Mouse (Mus musculus) liver (tissue): ENCODE measurements around the gene Nog.
A peak's percentile ranks its signal among the peaks of the same experiment; 100 is the strongest.

Experiments
- DNase-seq: peaks from one replicate; pipeline ENCODE4 v3.0.0-alpha.2; 2020; ENCODE audit warnings: mixed read lengths

The Nog gene

DNA sequence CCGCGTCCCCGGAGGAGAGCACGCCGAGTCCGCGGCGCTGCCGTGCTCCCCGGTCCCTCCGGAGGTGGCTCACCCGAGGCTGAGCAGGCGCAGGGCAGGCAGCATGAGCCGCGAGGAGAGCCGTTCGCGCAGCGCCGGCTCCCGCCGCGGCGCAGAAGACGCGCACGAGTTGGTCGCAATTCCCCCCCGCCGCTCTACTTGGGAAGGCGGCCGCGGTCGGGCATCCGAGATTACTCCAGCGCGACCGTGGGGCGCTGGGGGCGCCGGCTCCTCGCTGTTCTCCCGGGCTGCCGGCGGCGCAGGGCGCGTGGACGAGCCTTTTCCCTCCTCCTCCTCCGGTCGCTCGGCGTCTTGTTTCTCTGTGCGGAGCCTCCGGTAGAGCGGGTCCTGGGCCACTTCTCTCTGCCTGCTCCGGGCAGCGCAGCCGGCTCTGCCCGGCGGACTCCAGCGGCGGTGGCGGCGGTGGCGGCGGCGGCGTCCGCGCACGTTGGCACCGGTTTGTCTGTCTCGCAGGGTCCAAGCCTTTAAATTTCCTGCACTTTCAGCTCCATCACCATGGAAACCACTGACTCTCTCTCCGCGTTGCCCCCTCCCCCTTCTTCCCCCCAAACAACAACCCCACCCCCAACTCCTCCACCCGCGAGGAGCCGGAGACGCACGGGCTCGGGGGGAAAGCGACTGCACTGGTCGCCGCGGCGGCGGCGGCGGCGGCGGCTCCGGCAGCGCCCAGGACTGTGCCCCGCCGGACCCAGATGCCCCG, at the start of gene Nog:
TSS of gene Nog (minus strand) at position 277 of the 760 bp plus-strand sequence.
- DNase-seq, result peak; percentile 10

DNA sequence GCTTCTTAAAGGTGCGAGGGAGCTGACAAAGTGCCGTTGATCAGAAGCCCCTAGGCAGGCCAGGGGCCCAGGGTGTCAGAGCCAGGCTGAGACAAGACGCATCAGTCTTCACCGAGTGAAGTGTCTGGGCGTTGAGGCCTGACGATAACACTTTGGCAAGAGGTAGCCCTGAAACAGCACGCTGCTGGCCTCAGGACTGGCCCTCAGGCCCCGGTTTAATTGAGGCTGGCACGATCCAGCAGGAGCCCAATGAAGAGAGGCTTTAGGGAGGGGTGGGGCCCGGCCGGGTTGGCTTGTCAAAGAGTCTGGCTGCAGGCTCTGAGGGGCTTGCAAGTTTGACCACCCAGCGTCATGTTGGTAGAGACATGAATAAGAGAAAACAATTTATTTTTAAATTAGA, 38.1 kb upstream of the Nog start:
- no peak for DNase-seq

DNA sequence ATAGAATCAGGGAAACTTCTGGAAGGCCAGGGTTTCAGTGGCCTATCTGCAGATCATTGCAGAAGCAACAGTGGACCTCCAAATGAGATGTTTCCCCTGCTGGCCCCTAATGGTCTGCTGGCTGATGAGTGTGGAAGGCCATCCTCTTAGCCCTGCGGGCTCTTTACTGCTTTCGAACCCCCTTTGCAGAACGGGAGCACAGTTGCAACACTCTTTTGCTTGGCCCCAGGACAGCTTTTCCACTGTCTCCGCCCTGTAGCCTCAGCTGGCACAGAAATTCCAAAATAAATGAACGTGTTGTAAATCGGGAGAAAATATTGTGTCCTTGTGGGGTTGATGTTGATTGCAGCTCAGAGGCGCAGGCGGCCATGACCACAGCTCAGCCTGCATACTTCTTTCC, 37.7 kb upstream of the Nog start:
- DNase-seq, result no peak

DNA sequence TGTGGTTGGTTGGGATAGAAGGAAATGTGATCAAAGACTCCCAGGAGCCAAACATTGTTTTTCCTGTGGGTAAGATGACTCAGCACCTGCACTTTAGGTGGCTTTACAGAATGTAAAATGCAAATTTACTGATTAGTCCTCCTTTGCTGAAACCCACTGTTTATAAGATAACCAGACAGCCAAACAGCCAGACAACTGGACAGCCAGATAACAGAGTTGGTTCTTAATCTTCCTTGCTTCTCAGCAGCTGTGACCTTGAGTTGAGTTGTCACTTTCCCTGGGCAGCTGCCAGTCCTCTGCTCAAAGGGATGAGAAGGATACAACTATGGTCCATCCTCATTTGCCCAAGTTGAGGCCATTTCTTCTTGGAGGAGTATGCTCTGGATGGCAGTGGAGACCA, 35.8 kb upstream of the Nog start:
- no peak for DNase-seq

DNA sequence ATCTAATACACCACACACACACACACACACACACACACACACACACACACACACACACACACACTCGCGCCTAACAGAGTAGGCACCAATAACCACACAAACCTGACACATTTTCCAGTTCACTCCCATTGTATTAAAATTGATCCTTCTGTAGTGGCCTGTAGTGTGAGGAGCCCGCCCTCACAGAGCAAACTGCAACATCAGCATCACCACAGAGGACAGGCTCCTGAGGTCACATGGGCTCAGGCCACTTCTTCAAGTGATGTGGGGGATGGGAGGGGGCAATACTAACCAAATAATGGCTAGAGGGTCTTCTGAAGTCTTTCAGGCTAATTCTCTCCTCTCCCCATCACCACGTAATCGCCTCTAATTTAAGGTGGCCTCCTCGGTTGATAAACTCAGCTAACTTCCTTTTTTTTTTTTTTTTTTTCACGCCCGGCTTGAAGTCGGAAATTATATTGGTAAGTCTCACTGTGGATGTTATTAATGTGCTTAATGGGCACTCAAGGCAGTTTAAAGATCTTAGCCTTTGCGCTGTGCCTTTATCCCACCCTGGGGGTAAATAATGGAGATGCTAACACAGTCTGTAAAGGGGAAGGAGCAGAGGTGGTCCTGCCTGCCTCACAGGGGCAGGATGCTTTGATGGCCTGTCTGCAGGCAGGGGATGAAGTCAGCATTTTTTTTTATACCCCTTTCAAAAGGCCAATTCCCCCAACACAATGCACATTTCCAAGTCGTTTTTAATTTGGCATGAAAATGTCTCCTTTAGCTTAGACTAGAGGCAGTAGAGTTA, 25.2 kb upstream of the Nog start:
- no peak for DNase-seq

DNA sequence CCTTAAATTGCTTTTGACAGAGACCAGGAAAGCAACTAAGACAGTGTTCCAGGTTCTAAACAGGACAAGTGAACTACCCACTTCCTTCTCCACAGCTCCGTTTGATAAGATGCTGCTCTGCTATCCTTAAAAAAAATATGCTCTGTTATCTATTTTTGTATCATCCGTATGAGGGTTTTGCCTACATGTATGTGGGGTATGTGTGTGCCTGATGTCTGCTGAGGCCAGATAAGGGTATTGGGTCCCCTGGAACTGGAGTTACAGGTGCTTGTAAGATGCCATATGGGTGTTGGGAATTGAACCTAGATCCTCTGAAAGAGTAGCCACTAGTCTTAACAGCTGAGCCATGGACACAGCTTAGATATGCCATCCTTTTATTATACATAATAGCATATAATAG, 19.6 kb upstream of the Nog start:
- DNase-seq, result no peak

DNA sequence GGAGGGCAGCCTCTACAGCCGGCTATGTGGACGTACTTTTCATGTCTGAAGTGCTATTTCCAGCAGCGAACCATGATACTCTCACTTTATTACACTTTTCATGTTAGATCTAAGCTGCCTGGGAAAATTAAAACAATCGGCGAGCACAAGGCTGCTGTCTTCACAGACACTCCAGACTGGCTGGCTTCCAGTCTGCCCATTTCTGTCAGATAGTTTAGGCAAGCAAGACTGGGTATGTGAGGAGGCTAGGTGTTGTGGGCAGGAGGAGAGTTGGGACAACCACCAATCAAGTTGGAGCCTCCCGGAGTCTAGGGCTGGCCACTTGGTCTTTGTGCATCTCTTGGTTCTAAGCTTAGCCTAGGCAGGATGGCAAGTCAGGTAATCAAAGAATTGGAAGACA, 17.5 kb upstream of the Nog start:
- DNase-seq, result no peak

DNA sequence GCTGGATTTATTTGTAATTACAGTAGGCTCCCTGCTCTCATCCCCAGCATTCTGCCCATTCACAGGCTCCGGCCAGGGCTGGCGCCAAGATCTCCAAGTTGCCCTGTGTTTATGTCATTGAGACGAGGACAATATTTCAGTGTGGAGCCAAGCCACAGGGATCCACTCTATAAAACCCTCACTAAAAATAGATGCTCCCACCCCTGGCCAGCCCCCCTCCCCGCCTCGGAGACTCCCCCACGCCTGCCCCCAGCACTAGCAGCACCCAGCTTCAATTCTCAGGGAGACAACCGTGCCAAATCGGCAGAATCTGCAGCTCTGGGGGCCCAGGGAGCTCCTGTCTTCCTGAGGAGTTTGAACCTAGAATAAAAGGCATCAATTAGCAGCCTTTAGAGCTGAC, 16.2 kb upstream of the Nog start:
- DNase-seq, result no peak

DNA sequence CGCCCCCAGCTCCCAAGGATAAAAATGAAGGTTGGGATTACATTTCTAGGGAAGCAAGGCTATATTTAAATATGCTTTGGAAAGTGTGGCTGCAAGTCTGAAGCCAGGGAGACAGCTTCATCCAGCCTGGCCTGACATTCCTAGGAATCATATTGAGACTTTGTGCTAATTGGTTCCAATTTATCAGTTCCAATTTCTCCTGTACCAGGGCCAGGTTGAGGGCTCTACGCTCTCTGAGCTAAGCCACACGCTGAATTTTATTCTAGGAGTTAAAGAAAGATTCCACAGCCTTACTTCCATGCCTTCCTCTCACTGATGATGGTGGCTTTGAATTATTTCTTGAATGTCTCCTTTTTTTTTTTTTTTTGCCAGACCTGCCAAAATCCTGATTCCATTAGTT, 15.6 kb upstream of the Nog start:
- DNase-seq, result no peak

DNA sequence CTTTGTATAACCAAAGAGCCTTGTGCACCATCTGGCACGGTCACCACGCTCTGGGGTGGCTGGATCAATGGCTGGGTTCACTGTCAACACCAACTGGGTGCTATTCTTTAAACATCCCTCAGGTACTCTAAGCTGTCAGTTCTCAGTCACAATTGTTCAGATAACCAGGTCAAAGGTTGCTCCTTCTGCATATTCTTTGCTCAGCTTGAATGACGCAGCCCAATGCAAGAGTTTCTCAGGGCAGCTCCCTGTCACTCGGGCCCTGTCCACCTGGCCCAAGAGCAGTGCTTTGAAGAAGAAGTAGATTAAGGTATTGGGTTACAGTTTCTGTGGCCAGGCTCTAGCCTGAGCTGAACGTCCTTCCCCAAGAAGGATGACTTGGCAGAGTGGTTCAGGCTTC, 12.2 kb upstream of the Nog start:
- no peak for DNase-seq

DNA sequence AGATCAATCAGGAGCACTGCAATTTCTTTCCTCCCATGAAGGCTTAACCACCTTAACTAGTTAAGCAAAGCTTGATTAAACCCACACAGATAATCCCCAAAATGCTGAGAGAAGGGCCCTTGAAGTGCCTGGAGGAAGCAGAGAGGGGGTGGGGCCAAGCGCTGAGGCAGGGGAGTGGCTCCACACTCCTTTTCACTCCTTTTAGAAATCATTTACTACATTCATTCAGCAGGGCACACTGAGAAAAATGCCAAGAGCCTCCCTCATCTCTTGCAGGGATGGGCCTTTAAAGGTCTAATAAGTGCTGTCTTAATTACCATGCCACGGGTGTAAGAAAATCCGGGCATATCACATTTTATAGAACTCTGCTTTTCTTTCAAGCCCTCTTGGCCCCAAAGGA, 10.2 kb upstream of the Nog start:
- DNase-seq, result no peak

DNA sequence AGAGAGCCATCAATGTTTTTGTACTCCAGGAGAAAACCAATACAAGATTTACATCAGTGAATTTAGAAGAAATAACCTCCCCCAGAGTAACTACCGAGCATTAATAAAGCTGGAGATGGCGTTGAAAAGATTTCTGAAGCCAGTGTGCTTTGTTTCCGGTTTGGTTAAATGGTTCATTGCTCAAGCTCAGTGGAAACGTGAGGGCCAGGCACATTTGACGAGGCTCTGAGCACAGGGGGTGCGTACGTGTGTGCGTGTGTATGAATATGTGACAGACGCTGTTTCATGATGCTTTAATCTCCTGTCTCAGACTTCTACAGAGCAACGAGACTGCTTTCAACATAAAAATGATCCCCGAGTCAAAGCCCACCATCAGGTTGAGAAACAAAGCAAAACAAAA, 8.1 kb upstream of the Nog start:
- DNase-seq, result no peak

DNA sequence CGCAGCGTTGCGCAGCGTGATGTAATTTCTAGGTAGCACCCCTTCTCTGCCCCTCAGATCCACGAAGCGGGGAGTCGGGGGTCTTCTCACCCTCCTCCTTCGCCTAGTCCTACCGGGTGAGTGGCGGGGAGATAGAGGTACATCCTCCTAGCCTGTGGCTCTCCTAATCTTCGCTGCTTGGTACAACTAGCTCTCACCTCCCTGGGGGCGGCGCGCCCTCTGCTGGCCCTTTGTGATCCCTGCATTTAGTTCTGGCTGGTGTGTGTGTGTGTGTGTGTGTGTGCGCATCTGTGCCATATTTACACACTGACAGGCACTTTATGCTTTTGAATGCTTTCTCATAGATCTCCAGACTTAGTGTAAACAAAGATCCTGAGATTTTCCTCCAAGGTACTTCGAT, 1.3 kb upstream of the Nog start:
- DNase-seq, result peak; percentile 75

DNA sequence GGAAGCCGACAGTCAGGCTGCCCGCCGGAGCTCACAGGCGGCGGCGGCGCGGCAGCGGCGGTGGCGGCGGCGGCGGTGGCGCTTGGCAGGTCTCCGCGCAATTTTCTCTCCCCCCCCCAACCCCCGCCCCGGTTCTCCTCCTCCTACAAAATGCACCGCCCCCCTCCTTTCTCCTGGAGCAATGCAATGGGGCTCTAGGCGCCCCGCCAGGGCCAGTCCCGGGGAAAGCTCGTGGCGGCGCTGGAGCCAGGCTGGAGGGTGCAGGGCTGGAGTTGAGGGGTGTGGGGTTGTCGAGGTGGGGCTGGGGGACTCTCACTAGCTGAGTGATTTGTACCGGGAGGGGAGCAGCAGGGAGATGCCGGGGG, 666 bp upstream of the Nog start:
- DNase-seq, result peak; percentile 30

DNA sequence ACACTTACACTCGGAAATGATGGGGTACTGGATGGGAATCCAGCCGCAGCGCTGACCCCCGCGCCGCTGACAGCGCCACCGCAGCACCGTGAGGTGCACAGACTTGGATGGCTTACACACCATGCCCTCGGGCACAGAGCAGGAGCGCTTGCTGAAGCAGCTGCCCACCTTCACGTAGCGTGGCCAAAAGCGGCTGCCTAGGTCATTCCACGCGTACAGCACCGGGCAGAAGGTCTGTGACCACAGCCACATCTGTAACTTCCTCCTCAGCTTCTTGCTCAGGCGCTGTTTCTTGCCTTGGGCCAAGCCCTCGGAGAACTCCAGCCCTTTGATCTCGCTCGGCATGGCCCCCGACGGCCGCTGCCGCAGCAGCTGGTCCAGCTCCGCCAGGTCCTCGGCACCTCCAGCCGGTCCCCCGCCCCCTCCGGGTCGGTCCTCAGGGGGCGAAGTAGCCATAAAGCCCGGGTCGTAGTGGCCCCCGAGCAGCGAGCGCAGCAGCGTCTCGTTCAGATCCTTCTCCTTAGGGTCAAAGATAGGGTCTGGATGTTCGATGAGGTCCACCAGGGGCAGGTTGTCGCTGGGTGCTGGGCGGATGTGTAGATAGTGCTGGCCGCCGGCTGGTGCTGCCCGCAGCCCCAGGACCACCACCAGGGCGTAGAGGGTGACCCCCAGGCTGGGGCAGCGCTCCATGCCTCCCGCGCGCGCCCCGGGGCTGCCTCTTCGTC, 639 bp downstream of the Nog start:
- DNase-seq, result no peak

DNA sequence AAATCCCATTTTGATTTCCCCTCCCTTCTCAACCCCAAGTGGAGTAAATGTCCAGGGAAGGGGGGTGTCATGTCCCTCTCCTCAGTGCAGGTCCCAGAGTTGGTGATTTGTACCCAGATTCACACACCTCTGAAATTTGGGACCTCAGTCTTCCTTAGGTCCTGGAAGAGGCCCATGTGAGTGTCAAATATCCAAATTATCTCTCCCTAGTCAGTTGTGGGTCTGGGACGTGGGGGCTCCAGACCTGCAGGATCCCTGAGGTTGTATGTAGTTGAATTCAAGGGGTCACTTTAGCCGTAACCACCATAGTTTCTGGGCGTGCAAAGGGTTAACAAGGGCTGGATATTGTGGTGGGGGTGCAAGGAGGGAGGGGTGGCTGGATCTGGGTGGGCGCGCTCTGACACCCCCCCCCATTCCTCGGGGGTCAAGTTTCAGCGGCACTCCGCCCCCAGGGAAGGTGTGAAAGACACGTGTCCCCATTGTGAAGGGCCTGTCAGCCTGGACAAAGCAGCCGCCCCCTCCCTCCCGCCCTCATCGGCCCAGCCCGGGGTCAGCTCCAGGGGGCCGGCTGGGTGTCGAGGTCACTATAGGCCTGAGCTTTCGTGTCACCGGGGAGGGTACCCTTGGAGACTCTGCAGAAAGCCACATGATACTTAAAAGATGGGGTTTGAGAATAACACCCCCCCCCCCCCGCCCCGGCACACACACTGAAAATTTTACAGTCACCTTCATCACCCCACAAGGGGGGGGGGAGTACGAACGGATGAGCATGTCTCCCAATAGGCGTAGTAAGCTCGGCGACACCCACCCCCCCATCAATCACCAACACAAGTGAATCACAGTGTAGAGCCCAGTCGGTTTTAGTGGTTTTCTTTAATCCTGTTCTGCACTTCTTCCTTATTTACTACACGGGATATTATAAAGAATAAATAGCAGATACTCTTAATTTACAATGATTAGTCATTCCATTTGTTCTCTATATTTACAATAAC, 2.1 kb downstream of the Nog start:
- no peak for DNase-seq

DNA sequence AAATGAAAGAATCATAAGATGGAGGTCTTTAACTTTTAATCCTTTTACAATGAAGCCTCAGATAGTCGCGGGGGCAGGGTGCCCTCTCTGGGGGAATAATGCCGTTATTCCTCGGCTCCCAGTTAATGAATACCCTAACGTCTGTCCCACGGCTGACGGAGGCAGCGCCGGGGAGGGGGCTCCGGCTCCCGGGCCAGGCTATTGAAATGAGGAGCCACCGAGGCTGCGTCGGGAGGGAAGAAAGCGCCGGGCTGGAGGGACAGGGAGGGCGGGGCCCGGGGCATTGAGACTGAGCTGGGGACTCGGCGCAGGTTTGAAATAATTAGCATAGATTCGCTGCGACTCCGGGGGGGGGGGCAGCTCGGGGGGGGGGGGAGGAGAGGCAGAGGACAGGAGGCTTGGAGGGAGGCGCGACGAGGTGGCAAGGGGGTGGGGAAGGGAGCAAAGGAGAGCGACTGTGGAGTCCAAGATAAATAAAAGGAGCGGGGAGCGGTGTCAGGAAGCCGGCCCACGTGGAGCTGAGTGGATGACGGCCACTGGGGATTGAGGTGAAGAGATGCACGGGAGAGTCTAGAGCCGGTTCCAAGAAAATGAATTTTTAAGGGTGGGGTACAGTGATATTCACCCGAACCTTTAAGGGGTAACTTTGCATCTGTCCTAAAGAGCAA, 2.9 kb downstream of the Nog start:
- DNase-seq, result peak; percentile 25

DNA sequence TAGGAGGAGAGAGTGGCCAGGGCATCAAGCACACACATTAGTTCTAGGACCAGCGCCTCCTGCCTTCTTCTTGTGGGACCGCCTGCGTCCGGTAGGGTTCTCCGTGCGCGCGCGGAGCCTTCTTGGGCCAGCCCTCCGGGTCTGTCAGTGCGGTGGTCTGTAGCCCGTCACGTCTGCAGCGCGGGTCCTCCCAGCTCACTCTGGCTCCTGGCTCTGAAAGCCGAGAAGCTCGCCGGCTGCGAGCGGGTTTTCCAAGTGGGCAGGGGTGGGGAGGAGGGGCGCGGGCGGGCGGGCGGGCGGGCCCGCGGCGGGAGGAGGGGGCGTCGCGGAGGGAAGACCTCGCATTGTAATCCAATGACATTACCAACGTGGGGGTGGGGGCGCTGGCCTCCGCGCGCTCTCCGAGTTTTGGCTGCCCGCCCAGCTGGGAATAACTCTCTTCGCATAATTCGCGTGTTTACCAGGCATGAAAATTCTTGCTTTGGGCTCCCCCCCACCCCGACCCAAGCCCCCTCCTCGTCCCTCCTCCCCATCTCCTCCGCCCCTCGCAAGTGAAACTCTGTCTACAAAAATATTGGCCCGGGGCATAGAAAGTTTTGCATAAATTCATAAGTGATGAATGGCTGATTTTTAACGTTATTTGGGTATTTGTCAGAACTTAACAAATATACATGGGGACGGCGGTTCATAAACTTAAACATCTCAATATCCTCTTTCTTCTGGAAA, 3.7 kb downstream of the Nog start:
- DNase-seq, result peak; percentile 54

DNA sequence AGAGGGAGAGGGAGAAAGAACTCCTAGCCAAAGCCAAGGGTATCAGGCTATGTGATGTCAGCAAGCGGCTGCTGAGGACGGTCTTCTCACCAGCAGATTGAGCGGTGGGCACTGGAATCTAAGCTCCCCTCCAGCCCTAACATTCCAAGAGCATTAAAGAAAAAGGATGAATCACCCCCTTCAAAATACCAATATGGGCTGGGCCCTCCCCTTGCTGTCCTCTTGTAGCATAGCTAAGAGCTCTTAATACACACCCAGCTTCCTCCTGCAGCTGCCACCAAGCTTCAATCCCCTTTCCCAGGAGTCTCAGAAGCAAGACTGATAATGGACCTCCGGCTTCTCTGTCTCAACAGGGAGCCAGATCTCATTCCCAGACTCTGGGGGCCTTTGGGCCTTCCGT, 4.6 kb downstream of the Nog start:
- no peak for DNase-seq

DNA sequence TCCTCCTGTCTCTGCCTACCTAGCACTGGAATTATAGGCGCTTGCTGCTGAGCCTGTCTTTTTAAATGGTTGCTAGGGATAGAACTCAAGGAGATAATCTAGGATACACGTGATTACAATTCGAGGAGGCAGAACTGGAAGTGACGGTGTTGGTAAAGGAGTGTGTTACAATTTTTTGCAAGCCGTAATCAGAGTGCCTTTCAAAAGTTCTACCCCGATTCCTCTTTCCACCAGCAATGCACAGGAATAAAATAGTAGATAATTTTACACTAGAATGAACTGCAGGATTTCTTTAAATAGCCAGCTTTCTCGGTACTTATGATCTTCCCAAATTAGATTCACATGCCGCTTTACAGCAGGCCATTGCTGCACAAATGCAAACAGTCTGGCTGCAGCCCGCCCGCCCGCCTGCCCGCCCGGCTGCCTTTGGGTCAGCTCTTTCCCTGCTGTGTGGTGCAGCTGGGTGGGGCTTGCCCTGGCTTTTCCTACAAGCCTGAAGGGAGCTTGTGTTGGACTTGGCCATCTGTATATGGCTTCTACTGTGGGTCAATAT, 32.2 kb downstream of the Nog start:
- DNase-seq, result no peak

DNA sequence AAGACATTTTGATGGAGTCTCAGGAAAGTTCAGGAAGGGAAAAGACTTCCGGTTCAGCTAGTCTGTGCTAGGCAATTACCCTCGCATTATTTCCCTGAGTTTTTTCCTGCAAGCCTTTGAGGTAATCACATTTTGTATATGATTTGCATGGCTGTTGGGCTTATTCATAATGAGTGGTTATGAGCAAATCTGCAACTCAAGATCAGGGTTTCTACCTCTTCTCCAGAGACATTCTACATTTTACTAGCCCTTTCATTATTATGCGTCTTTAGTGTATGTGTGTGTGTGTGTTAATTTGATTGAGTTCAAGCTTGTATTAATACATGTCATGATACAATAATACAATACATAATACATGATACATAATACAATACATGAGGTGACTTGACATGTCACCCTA, 34.6 kb downstream of the Nog start:
- no peak for DNase-seq
